Mouse (Mus musculus): ENCODE measurements around the gene Srgap1.

The Srgap1 gene

GRCm38 (mm10) chr10:122016631-122017030 is 30.5 kb downstream of the Srgap1 start:
- no peak for DNase-seq (ENCODE audit: low read depth)

GRCm38 (mm10) chr10:122012321-122012720 is 34.8 kb downstream of the Srgap1 start:
- DNase-seq (ENCODE audit: low read depth), result no peak

GRCm38 (mm10) chr10:122008731-122009391 is 38.3 kb downstream of the Srgap1 start:
- peak; percentile 23 for DNase-seq (ENCODE audit: low read depth)

GRCm38 (mm10) chr10:122008370-122008730 is 38.8 kb downstream of the Srgap1 start:
- DNase-seq (ENCODE audit: low read depth), result no peak

- no peak for DNase-seq (ENCODE audit: low read depth)
Measured at GRCm38 (mm10) chr10:122006606-122007005, 40.5 kb downstream of the Srgap1 start.

GRCm38 (mm10) chr10:122006151-122006550 is 41.0 kb downstream of the Srgap1 start:
- DNase-seq (ENCODE audit: low read depth), result no peak

GRCm38 (mm10) chr10:122005560-122005959 is 41.6 kb downstream of the Srgap1 start:
- no peak for DNase-seq (ENCODE audit: low read depth)

- DNase-seq (ENCODE audit: low read depth), result no peak
Measured at GRCm38 (mm10) chr10:122002930-122003329, 44.2 kb downstream of the Srgap1 start.

- DNase-seq (ENCODE audit: low read depth), result no peak
Measured at GRCm38 (mm10) chr10:121998806-121999205, 48.3 kb downstream of the Srgap1 start.

GRCm38 (mm10) chr10:121996500-121996899 is 50.6 kb downstream of the Srgap1 start:
- no peak for DNase-seq (ENCODE audit: low read depth)

- DNase-seq (ENCODE audit: low read depth), result no peak
Measured at GRCm38 (mm10) chr10:121995448-121995847, 51.7 kb downstream of the Srgap1 start.

GRCm38 (mm10) chr10:121994660-121995059 is 52.5 kb downstream of the Srgap1 start:
- DNase-seq (ENCODE audit: low read depth), result no peak

GRCm38 (mm10) chr10:121992609-121993008 is 54.5 kb downstream of the Srgap1 start:
- no peak for DNase-seq (ENCODE audit: low read depth)

GRCm38 (mm10) chr10:121986997-121987396 is 60.1 kb downstream of the Srgap1 start:
- DNase-seq (ENCODE audit: low read depth), result no peak

- DNase-seq (ENCODE audit: low read depth), result no peak
Measured at GRCm38 (mm10) chr10:121984887-121985286, 62.2 kb downstream of the Srgap1 start.

GRCm38 (mm10) chr10:121983993-121984610 is 63.0 kb downstream of the Srgap1 start:
- DNase-seq (ENCODE audit: low read depth), result no peak

GRCm38 (mm10) chr10:121975330-121975729 is 71.8 kb downstream of the Srgap1 start:
- DNase-seq (ENCODE audit: low read depth), result no peak

GRCm38 (mm10) chr10:121974591-121974990 is 72.5 kb downstream of the Srgap1 start:
- DNase-seq (ENCODE audit: low read depth), result no peak

GRCm38 (mm10) chr10:121973281-121973680 is 73.8 kb downstream of the Srgap1 start:
- DNase-seq (ENCODE audit: low read depth), result no peak

GRCm38 (mm10) chr10:121972249-121972892 is 74.7 kb downstream of the Srgap1 start:
- no peak for DNase-seq (ENCODE audit: low read depth)

- no peak for DNase-seq (ENCODE audit: low read depth)
Measured at GRCm38 (mm10) chr10:121971658-121972057, 75.5 kb downstream of the Srgap1 start.

- DNase-seq (ENCODE audit: low read depth), result no peak
Measured at GRCm38 (mm10) chr10:121970912-121971311, 76.2 kb downstream of the Srgap1 start.

- no peak for DNase-seq (ENCODE audit: low read depth)
Measured at GRCm38 (mm10) chr10:121964114-121964513, 83.0 kb downstream of the Srgap1 start.

Data from naive thymus-derived CD4-positive, alpha-beta T cell, adult 2 months (primary cell).